Mouse (Mus musculus) left cerebral cortex, postnatal 10 days (tissue): ENCODE data around the gene Dars2. TPM values are rescaled to one million over a fixed set of nuclear protein-coding genes. Genes with fewer than 3 reads are reported as not detected.

ENCODE experiments used
- DNase-seq, 2 experiments: peaks; one replicate each; pipeline ENCODE4 v3.0.0; 2021 to 2022; ENCODE audit warnings: low spot score in 2 of 2, mixed read lengths in 1 of 2; ENCODE audit errors: extremely low spot score in 1 of 2
- intact Hi-C: fragments of 180-260 bp; cut with DNase I; formaldehyde crosslinking; loops from one replicate; pipeline ENCODE4 v1.15.1; 2025
- total RNA-seq, 2 experiments: library from RNA; stranded (reverse); gene quantifications; 2 replicates each; pipeline ENCODE4 v1.2.3; 2021

Gene Dars2
- total RNA-seq, 2 experiments from 2014 or later, result 23.3 to 27.8 TPM

DNA sequence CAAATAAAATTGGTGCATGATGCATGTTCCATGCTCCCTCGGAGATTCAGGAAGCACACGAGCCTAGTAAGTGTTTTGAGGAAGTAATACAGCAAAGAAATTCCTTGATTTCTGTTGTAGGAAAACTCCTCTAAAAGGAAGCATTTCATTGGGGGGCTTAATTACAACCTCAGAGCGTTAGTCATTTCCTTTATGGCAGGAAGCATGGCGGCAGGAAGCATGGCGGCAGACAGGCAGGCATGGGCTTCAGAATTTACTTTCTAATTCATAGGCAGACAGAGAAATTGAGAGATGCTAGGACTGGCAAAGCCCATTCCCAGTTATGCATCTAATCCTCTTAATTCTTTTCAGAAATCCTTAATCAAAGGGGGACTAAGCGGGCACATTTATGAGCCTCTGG, 76.6 kb downstream of the Dars2 start:
- intact Hi-C loops, result no loop called here
- DNase-seq, result no peak

Other genes starting within 250 kb of the Dars2 start
- gene Rc3h1, start 164.2 kb downstream of the Dars2 start, total RNA-seq, result 10 to 100 TPM; 37.6 to 43.2 TPM
- gene Serpinc1, start 92.1 kb downstream of the Dars2 start, total RNA-seq, result under 1 TPM; 0.11 to 0.24 TPM
- gene Zbtb37, start 35.8 kb downstream of the Dars2 start, total RNA-seq, result 10 to 100 TPM; 18.4 to 29.5 TPM
- gene Cenpl, start 55 bp upstream of the Dars2 start, total RNA-seq, result 1 to 10 TPM; 2.1 to 2.3 TPM
- gene Klhl20, start 60.9 kb upstream of the Dars2 start, total RNA-seq, result 10 to 100 TPM; 19.5 to 20.1 TPM
- 10 to 100 TPM; 39.6 to 45.7 TPM for gene Ankrd45, start 72.0 kb upstream of the Dars2 start, total RNA-seq
- gene Tex50, start 88.7 kb upstream of the Dars2 start, total RNA-seq, result not detected
- gene Prdx6, start 180.6 kb upstream of the Dars2 start, total RNA-seq, result 100 to 1,000 TPM; 192 to 206 TPM